ENCODE assay signal across 21 mouse cellular contexts in the genomic region with DNA sequence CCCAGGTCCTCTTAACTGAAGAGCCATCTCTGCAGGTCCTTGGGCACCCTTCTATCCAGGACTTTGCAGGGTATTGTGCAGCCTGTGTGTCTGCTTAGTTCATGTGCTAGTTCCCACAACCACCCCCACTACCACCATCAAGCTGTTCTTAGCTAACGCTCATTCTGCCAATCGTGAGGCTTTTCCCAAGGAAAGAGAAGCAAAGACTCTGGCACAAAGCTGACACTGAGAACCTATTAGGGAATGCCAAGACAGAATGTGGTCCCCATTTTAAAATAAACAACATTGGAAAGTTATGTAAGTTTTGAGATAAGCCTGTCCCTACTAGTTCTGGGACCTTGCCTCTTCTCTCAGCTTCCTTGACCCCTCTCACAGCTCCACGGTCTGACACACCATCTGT. TPM values are rescaled to one million over a fixed set of nuclear protein-coding genes. Genes with fewer than 3 reads are reported as not detected.
DNase-seq lines count a peak whose midpoint lies in the region; ATAC-seq and TF ChIP-seq lines count a peak whose summit lies in the region.
"Had no signal": no experiment of that assay in that cellular context is flagged by ENCODE, and none has a peak within 500 bp of the region (broad histone marks: within the 10 kb centered on the region; RNA-seq: fewer than 3 reads in every experiment).

No protein-coding gene starts in this region.

- no peaks in the 10 kb centered on the region for H3K27me3 ChIP-seq in hindbrain, embryonic 14.5 days (ENCODE audit: control insufficient read depth, insufficient read depth, low read length)
- no peaks in the 10 kb centered on the region for H3K27me3 ChIP-seq in hindbrain, embryonic 16.5 days (replicated peaks; ENCODE audit: control insufficient read depth, insufficient read depth, low read length)
- no peaks in the 10 kb centered on the region for H3K27me3 ChIP-seq in midbrain, embryonic 15.5 days (replicated peaks)
- no peaks in the 10 kb centered on the region for H3K27me3 ChIP-seq in midbrain, embryonic 11.5 days (ENCODE audit: control insufficient read depth, insufficient read depth, low read length)
- no peaks in the 10 kb centered on the region for H3K27me3 ChIP-seq in forebrain, embryonic 13.5 days
- no peaks in the 10 kb centered on the region for H3K27me3 ChIP-seq in hindbrain, postnatal 0 days (ENCODE audit: insufficient read depth, low read length)
- no peaks in the 10 kb centered on the region for H3K27me3 ChIP-seq in kidney, embryonic 15.5 days
- H3K27me3 ChIP-seq: embryonic facial prominence, embryonic 12.5 days; limb, embryonic 15.5 days had no signal

- no peak overlapping the region for H3K4me2 ChIP-seq in hindbrain, embryonic 14.5 days (replicated peaks)
- H3K4me2 ChIP-seq in hindbrain, embryonic 16.5 days (ENCODE audit: low read length) = no peak overlapping the region
- no peak overlapping the region for H3K4me2 ChIP-seq in midbrain, embryonic 15.5 days
- no peak overlapping the region for H3K4me2 ChIP-seq in midbrain, embryonic 11.5 days
- H3K4me2 ChIP-seq in forebrain, embryonic 13.5 days = no peak overlapping the region
- no peak overlapping the region for H3K4me2 ChIP-seq in hindbrain, postnatal 0 days (ENCODE audit: low read depth, low read length)
- H3K4me2 ChIP-seq in kidney, embryonic 15.5 days = no peak overlapping the region
- H3K4me2 ChIP-seq: embryonic facial prominence, embryonic 12.5 days; limb, embryonic 15.5 days had no signal

- TF ChIP-seq CTCF in hindbrain, postnatal 0 days (IDR thresholded peaks at IDR 0.05; ENCODE audit: low read depth) = no peak

- DNase-seq in hindbrain, embryonic 14.5 days (ENCODE audit: low spot score) = no peak
- no peak for DNase-seq in midbrain, embryonic 11.5 days (ENCODE audit: low spot score, missing footprints)
- DNase-seq in hindbrain, postnatal 0 days (ENCODE audit: low spot score) = no peak
- DNase-seq: cerebellum, adult 18-20 months; heart, adult 18-20 months; kidney, adult 9 months; right cerebral cortex, postnatal 14 days; thymus, adult 18-20 months had no signal

- no peak overlapping the region for H3K27ac ChIP-seq in hindbrain, embryonic 14.5 days
- no peak overlapping the region for H3K27ac ChIP-seq in hindbrain, embryonic 16.5 days (ENCODE audit: low read depth, low read length)
- H3K27ac ChIP-seq in midbrain, embryonic 15.5 days = no peak overlapping the region
- no peak overlapping the region for H3K27ac ChIP-seq in midbrain, embryonic 11.5 days (ENCODE audit: low read depth, low read length)
- peak overlapping the region; percentile 77; the same call in 1 of the 2 replicates for H3K27ac ChIP-seq in forebrain, embryonic 13.5 days
- no peak overlapping the region for H3K27ac ChIP-seq in hindbrain, postnatal 0 days
- no peak overlapping the region for H3K27ac ChIP-seq in kidney, embryonic 15.5 days
- H3K27ac ChIP-seq: embryonic facial prominence, embryonic 12.5 days; limb, embryonic 15.5 days had no signal

- H3K4me3 ChIP-seq in hindbrain, embryonic 14.5 days (replicated peaks; ENCODE audit: low read length) = no peak overlapping the region
- H3K4me3 ChIP-seq in hindbrain, embryonic 16.5 days (ENCODE audit: low read length) = no peak overlapping the region
- no peak overlapping the region for H3K4me3 ChIP-seq in midbrain, embryonic 15.5 days
- H3K4me3 ChIP-seq in midbrain, embryonic 11.5 days (ENCODE audit: low read depth, low read length) = no peak overlapping the region
- no peak overlapping the region for H3K4me3 ChIP-seq in forebrain, embryonic 13.5 days
- no peak overlapping the region for H3K4me3 ChIP-seq in hindbrain, postnatal 0 days (ENCODE audit: low read length)
- H3K4me3 ChIP-seq in kidney, embryonic 15.5 days (replicated peaks) = no peak overlapping the region
- H3K4me3 ChIP-seq: embryonic facial prominence, embryonic 12.5 days; limb, embryonic 15.5 days; megakaryocyte, embryonic 14.5 days had no signal

- ATAC-seq in hindbrain, embryonic 14.5 days (ENCODE audit: low FRiP score) = 0 out of 2 replicates have a peak, but pooled peaks have one; percentile 14
- ATAC-seq in hindbrain, embryonic 16.5 days = no peak
- ATAC-seq in midbrain, embryonic 15.5 days (replicated peaks) = 0 out of 2 replicates have a peak, but pooled peaks have one; percentile 14
- no peak for ATAC-seq in midbrain, embryonic 11.5 days (ENCODE audit: low FRiP score)
- 0 out of 2 replicates have a peak, but pooled peaks have one; percentile 31 for ATAC-seq in forebrain, embryonic 13.5 days
- ATAC-seq in hindbrain, postnatal 0 days = 0 out of 2 replicates have a peak, but pooled peaks have one; percentile 15
- no peak for ATAC-seq in kidney, embryonic 15.5 days (replicated peaks; ENCODE audit: low FRiP score)
- ATAC-seq: CD4-positive, CD25-positive, alpha-beta regulatory T cell, adult 4 months; lung, postnatal 0 days had no signal

- no peak overlapping the region for H3K9ac ChIP-seq in hindbrain, embryonic 14.5 days
- H3K9ac ChIP-seq in hindbrain, embryonic 16.5 days (ENCODE audit: low read depth, low read length) = no peak overlapping the region
- H3K9ac ChIP-seq in midbrain, embryonic 15.5 days = no peak overlapping the region
- H3K9ac ChIP-seq in midbrain, embryonic 11.5 days (ENCODE audit: low read length) = no peak overlapping the region
- no peak overlapping the region for H3K9ac ChIP-seq in forebrain, embryonic 13.5 days
- no peak overlapping the region for H3K9ac ChIP-seq in hindbrain, postnatal 0 days (replicated peaks; ENCODE audit: low read length)
- H3K9ac ChIP-seq in kidney, embryonic 15.5 days = no peak overlapping the region
- H3K9ac ChIP-seq: embryonic facial prominence, embryonic 12.5 days; limb, embryonic 15.5 days had no signal

- H3K36me3 ChIP-seq in hindbrain, embryonic 14.5 days (replicated peaks; ENCODE audit: control insufficient read depth, insufficient read depth) = no peaks in the 10 kb centered on the region
- H3K36me3 ChIP-seq in hindbrain, embryonic 16.5 days (ENCODE audit: control insufficient read depth, insufficient read depth, low read length) = no peaks in the 10 kb centered on the region
- H3K36me3 ChIP-seq in midbrain, embryonic 15.5 days (replicated peaks) = no peaks in the 10 kb centered on the region
- H3K36me3 ChIP-seq in midbrain, embryonic 11.5 days (ENCODE audit: control insufficient read depth, insufficient read depth, low read length) = no peaks in the 10 kb centered on the region
- no peaks in the 10 kb centered on the region for H3K36me3 ChIP-seq in forebrain, embryonic 13.5 days (ENCODE audit: poor library complexity, severe bottlenecking)
- H3K36me3 ChIP-seq in hindbrain, postnatal 0 days (ENCODE audit: insufficient read depth, low read length) = no peaks in the 10 kb centered on the region
- no peaks in the 10 kb centered on the region for H3K36me3 ChIP-seq in kidney, embryonic 15.5 days
- H3K36me3 ChIP-seq: embryonic facial prominence, embryonic 12.5 days; limb, embryonic 15.5 days had no signal

- no peaks in the 10 kb centered on the region for H3K9me3 ChIP-seq in hindbrain, embryonic 14.5 days (ENCODE audit: control insufficient read depth, low read length)
- H3K9me3 ChIP-seq in hindbrain, embryonic 16.5 days (ENCODE audit: control insufficient read depth, low read length) = no peaks in the 10 kb centered on the region
- H3K9me3 ChIP-seq in midbrain, embryonic 15.5 days = no peaks in the 10 kb centered on the region
- H3K9me3 ChIP-seq in midbrain, embryonic 11.5 days (ENCODE audit: control insufficient read depth, low read length) = no peaks in the 10 kb centered on the region
- no peaks in the 10 kb centered on the region for H3K9me3 ChIP-seq in forebrain, embryonic 13.5 days (replicated peaks)
- no peaks in the 10 kb centered on the region for H3K9me3 ChIP-seq in hindbrain, postnatal 0 days (ENCODE audit: low read length)
- H3K9me3 ChIP-seq in kidney, embryonic 15.5 days (replicated peaks) = no peaks in the 10 kb centered on the region
- H3K9me3 ChIP-seq: embryonic facial prominence, embryonic 12.5 days; limb, embryonic 15.5 days; megakaryocyte, embryonic 14.5 days had no signal

- WGBS in hindbrain, embryonic 14.5 days = 87% methylated on average over 3 of the region's 3 CpGs
- WGBS in hindbrain, embryonic 16.5 days = 78% methylated on average over 3 of the region's 3 CpGs
- 88% methylated on average over 3 of the region's 3 CpGs for WGBS in midbrain, embryonic 15.5 days
- 80% methylated on average over 3 of the region's 3 CpGs for WGBS in midbrain, embryonic 11.5 days
- 72% methylated on average over 3 of the region's 3 CpGs for WGBS in forebrain, embryonic 13.5 days
- WGBS in hindbrain, postnatal 0 days = 61% methylated on average over 3 of the region's 3 CpGs
- WGBS in kidney, embryonic 15.5 days = 80% methylated on average over 3 of the region's 3 CpGs

- H3K4me1 ChIP-seq in hindbrain, embryonic 14.5 days (replicated peaks; ENCODE audit: control insufficient read depth, insufficient read depth, low read length) = no peaks in the 10 kb centered on the region
- H3K4me1 ChIP-seq in hindbrain, embryonic 16.5 days (ENCODE audit: control insufficient read depth, insufficient read depth, low read depth, low read length) = no peaks in the 10 kb centered on the region; the same call in 1 of the 2 replicates
- H3K4me1 ChIP-seq in midbrain, embryonic 15.5 days = peaks cover 5% of the 10 kb centered on the region; the same call in 1 of the 2 replicates
- peaks cover 3% of the 10 kb centered on the region; the same call in 1 of the 2 replicates for H3K4me1 ChIP-seq in midbrain, embryonic 11.5 days (ENCODE audit: control insufficient read depth, insufficient read depth, low read length)
- peaks cover 9% of the 10 kb centered on the region; the same call in 1 of the 2 replicates for H3K4me1 ChIP-seq in forebrain, embryonic 13.5 days
- H3K4me1 ChIP-seq in hindbrain, postnatal 0 days (ENCODE audit: insufficient read depth, low read length) = 0 out of 2 replicates have a peak, but pooled peaks cover 5% of the 10 kb centered on the region
- H3K4me1 ChIP-seq in kidney, embryonic 15.5 days = no peaks in the 10 kb centered on the region
- H3K4me1 ChIP-seq: limb, embryonic 15.5 days had no signal

RNA-seq across cellular contexts. Expression of a gene that starts 3.9 kb away (rescaled TPM):
- 0.07 TPM in 1 of 2 replicates, not detected in the other for polyA plus RNA-seq in hindbrain, embryonic 14.5 days (2014; fragmentation: Nextera tagmentation; extraction: Ambion mirVana)
- polyA plus RNA-seq in hindbrain, embryonic 16.5 days (2015; fragmentation: Nextera tagmentation; extraction: Ambion mirVana) = not detected in 2 replicates
- not detected in 2 replicates for polyA plus RNA-seq in midbrain, embryonic 15.5 days (2015; fragmentation: Nextera tagmentation; extraction: Ambion mirVana)
- not detected in 2 replicates for polyA plus RNA-seq in midbrain, embryonic 11.5 days (2014; fragmentation: Nextera tagmentation; extraction: Ambion mirVana)
- not detected in 2 replicates for polyA plus RNA-seq in forebrain, embryonic 13.5 days (2015; fragmentation: Nextera tagmentation; extraction: Ambion mirVana)
- total RNA-seq in hindbrain, postnatal 0 days (2014; rRNA removed) = not detected in 2 replicates
- polyA plus RNA-seq in hindbrain, postnatal 0 days (2015; fragmentation: Nextera tagmentation; extraction: Ambion mirVana) = 0.04 TPM in 1 of 2 replicates, not detected in the other
- not detected in 2 replicates for polyA plus RNA-seq in kidney, embryonic 15.5 days (2015; fragmentation: Nextera tagmentation; extraction: Ambion mirVana)
- total RNA-seq: gastrocnemius, adult 8-10 months; heart, adult 18-20 months had no signal
- polyA plus RNA-seq: CD4-positive, CD25-positive, alpha-beta regulatory T cell, adult 4 months; embryonic facial prominence, embryonic 12.5 days; heart, embryonic 16.5 days; large intestine, adult 2 months; limb, embryonic 15.5 days; lung, postnatal 0 days had no signal

RNA-seq across cellular contexts. Expression of a gene that starts 46.3 kb away (rescaled TPM):
- polyA plus RNA-seq in hindbrain, embryonic 14.5 days (2014; fragmentation: Nextera tagmentation; extraction: Ambion mirVana) = 99.5 and 101 TPM in 2 replicates
- polyA plus RNA-seq in hindbrain, embryonic 16.5 days (2015; fragmentation: Nextera tagmentation; extraction: Ambion mirVana) = 153 and 168 TPM in 2 replicates
- polyA plus RNA-seq in midbrain, embryonic 15.5 days (2015; fragmentation: Nextera tagmentation; extraction: Ambion mirVana) = 157 and 158 TPM in 2 replicates
- polyA plus RNA-seq in midbrain, embryonic 11.5 days (2014; fragmentation: Nextera tagmentation; extraction: Ambion mirVana) = 27.2 and 29.7 TPM in 2 replicates
- 103 and 110 TPM in 2 replicates for polyA plus RNA-seq in forebrain, embryonic 13.5 days (2015; fragmentation: Nextera tagmentation; extraction: Ambion mirVana)
- 203 and 212 TPM in 2 replicates for total RNA-seq in hindbrain, postnatal 0 days (2014; rRNA removed)
- polyA plus RNA-seq in hindbrain, postnatal 0 days (2015; fragmentation: Nextera tagmentation; extraction: Ambion mirVana) = 227 and 234 TPM in 2 replicates
- 45.1 and 47.4 TPM in 2 replicates for polyA plus RNA-seq in kidney, embryonic 15.5 days (2015; fragmentation: Nextera tagmentation; extraction: Ambion mirVana)

RNA-seq across cellular contexts. Expression of a gene that starts 46.3 kb away (rescaled TPM):
- polyA plus RNA-seq in hindbrain, embryonic 14.5 days (2014; fragmentation: Nextera tagmentation; extraction: Ambion mirVana) = not detected in 2 replicates
- polyA plus RNA-seq in hindbrain, embryonic 16.5 days (2015; fragmentation: Nextera tagmentation; extraction: Ambion mirVana) = 0.26 TPM in 1 of 2 replicates, not detected in the other
- not detected in 2 replicates for polyA plus RNA-seq in midbrain, embryonic 15.5 days (2015; fragmentation: Nextera tagmentation; extraction: Ambion mirVana)
- polyA plus RNA-seq in midbrain, embryonic 11.5 days (2014; fragmentation: Nextera tagmentation; extraction: Ambion mirVana) = not detected in 2 replicates
- polyA plus RNA-seq in forebrain, embryonic 13.5 days (2015; fragmentation: Nextera tagmentation; extraction: Ambion mirVana) = not detected in 2 replicates
- total RNA-seq in hindbrain, postnatal 0 days (2014; rRNA removed) = not detected in 2 replicates
- 0.25 and 0.26 TPM in 2 replicates for polyA plus RNA-seq in hindbrain, postnatal 0 days (2015; fragmentation: Nextera tagmentation; extraction: Ambion mirVana)
- polyA plus RNA-seq in kidney, embryonic 15.5 days (2015; fragmentation: Nextera tagmentation; extraction: Ambion mirVana) = not detected in 2 replicates
- total RNA-seq: gastrocnemius, adult 8-10 months; MEL had no signal
- polyA plus RNA-seq: CD4-positive, CD25-positive, alpha-beta regulatory T cell, adult 4 months; embryonic facial prominence, embryonic 12.5 days; heart, embryonic 16.5 days; large intestine, adult 2 months; limb, embryonic 15.5 days; lung, postnatal 0 days had no signal

Comparison
In these comparisons a context has a peak if more than half of its experiments do, and no peak if none do; other contexts are left out.
1. ATAC-seq: peak in hindbrain, embryonic 14.5 days (single experiment), midbrain, embryonic 15.5 days (single experiment), forebrain, embryonic 13.5 days (single experiment) and hindbrain, postnatal 0 days (single experiment); none in hindbrain, embryonic 16.5 days (single experiment), midbrain, embryonic 11.5 days (single experiment) and kidney, embryonic 15.5 days (single experiment).